Mouse (Mus musculus): ENCODE measurements at regions not wholly inside any gene's neighbourhood (a gene's known extent, or its start where the extent isn't known, plus 50 kb on each side); places are given as distances from the start of the nearest gene placed in this dataset.

- DNase-seq (ENCODE audit: low read depth, low spot score) = no peak
These were observed 762.3 kb downstream of the Nedd1 start for GRCm38 (mm10) chr10:91959734-91960492.

GRCm38 (mm10) chr10:91953078-91953477 lies 769.1 kb downstream of the Nedd1 start:
- DNase-seq (ENCODE audit: low read depth, low spot score) = no peak

DNA sequence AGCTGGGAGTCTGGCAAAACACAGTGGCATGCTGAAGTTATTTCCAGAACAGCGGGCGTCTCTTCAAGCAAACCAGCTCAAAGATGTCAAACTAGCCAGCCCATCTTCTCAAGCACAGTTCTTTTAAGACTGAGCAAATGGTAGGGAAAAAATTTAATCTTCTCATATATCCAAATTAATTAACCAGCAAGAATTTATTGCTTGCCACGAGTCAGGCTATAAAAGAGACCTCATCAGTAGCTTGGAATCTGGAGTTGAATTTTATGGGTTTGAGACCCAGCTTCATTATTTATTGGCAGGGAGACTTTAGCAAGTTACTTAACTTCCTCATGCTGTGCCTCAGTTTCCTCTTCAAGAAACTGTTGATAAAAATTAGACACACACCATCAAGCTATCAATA lies 742.5 kb upstream of the Tmpo start:
- DNase-seq (ENCODE audit: low read depth, low spot score) = no peak

DNA sequence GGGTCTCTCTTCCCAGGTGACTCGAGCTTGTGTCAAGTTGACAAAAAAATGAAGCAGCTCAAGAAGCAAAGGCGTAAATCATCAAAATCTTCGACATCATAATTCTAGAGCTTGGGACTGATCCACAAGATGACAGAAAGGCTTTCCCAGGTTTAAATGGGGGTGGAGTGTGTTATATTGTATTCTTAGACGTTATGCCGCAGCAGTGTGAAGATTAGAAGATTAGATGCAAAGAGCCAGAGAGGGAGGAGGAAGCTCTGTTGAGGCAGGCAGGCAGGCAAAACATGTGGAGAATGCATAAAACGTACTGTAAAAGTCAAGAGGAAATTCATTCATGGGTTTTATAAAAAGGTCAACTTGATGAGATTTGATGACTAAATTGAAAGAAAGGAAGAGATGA lies 708.7 kb upstream of the Tmpo start:
- no peak for DNase-seq (ENCODE audit: low read depth, low spot score)

- DNase-seq (ENCODE audit: low read depth, low spot score) = no peak
These were observed 707.4 kb upstream of the Tmpo start for GRCm38 (mm10) chr10:91888537-91888936.

GRCm38 (mm10) chr10:91883155-91883554 lies 702.0 kb upstream of the Tmpo start:
- DNase-seq (ENCODE audit: low read depth, low spot score) = no peak

DNA sequence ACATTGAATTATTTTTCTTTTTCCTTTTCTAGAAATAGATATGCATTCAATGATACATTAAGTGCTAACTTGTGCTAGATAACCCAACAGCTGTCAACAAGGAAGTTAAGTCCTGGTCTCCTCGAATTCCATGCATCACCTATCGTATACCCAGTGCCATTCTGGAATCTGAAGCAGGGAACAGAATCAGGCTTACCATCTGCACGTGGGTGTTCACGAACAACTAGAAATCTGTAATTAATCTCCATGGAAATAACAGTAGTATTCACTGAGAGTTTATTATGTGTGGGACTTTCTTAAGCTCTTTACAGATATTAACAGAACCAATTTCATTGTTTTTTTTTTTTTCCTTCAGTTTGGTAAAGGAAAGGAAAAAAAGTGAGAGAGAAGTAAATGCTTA lies 701.4 kb upstream of the Tmpo start:
- no peak for DNase-seq (ENCODE audit: low read depth, low spot score)

- peak; percentile 16 for DNase-seq (ENCODE audit: low read depth, low spot score)
These were observed 700.6 kb upstream of the Tmpo start for GRCm38 (mm10) chr10:91881521-91882228.

DNA sequence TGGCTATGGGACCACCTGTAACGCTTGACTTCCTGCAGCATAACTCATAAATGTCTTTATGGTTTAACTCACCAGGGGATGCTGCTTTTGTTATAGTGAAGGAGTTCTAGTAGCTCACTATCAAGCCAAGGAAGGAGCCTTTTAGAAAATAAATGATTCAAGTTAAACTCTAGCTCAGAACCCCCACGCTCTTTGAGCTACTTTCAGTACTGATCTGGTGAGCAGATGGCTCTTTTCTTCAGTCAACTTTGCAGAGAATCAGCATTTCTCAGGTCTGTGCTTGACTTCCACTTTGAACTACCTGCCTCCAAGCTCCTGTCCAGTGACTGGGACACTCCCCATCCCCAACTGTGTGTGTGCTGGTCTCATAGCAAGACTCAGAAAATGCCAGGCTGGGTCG lies 694.3 kb upstream of the Tmpo start:
- no peak for DNase-seq (ENCODE audit: low read depth, low spot score)

DNA sequence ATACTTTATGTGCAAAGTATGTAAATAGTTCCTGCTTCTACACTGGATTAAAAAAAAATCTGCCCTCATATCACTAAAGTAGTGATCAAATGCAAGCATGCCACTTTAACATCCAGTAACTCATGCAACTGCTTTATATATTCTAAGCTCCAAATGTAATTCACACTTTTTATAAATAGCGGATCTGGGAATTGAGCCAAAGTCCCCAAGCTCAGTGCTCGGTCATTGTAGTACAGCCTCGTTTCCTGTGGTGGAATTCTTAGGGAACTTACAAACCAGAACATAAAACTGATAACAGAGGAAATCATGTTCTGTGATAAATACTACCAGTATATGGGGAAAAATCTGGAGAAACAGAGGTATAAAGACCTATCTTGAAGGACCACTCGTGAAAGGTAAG lies 690.1 kb upstream of the Tmpo start:
- no peak for DNase-seq (ENCODE audit: low read depth, low spot score)

- no peak for DNase-seq (ENCODE audit: low read depth, low spot score)
These were observed 677.8 kb upstream of the Tmpo start for GRCm38 (mm10) chr10:91858711-91859595.

- DNase-seq (ENCODE audit: low read depth, low spot score) = no peak
These were observed 646.0 kb upstream of the Tmpo start for GRCm38 (mm10) chr10:91827074-91827473.

DNA sequence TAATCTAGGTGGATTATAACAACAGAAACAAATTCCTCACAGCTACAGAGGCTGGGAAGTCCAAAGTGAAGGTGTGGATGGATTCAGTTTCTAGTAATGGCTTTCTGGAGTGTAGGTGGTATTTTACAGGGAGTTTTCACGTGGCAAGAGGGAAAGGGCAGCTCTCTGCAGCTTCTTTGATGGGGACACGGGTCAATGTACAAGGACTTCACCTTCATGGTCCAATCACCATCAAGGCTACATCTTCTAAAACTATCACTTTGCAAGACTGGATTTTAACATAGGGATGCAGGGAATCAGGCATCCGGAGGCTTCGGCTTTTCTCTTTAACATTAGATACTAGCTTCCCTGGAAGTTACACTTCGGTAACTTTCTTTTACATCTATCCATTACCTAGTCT lies 642.4 kb upstream of the Tmpo start:
- no peak for DNase-seq (ENCODE audit: low read depth, low spot score)

- DNase-seq (ENCODE audit: low read depth, low spot score) = no peak
These were observed 623.8 kb upstream of the Tmpo start for GRCm38 (mm10) chr10:91804870-91805269.
